Mouse (Mus musculus): Measurements from ENCODE around the gene Dirc2.

Gene Dirc2

GRCm38 (mm10) chr16:35677511-35678113 is 91.5 kb downstream of the Dirc2 start:
- no peak for DNase-seq

- DNase-seq = no peak
Measured at GRCm38 (mm10) chr16:35664847-35665246, 104.3 kb downstream of the Dirc2 start.

GRCm38 (mm10) chr16:35663831-35664414 is 105.2 kb downstream of the Dirc2 start:
- DNase-seq = no peak

GRCm38 (mm10) chr16:35660222-35660621 is 108.9 kb downstream of the Dirc2 start:
- no peak for DNase-seq

GRCm38 (mm10) chr16:35653951-35654350 is 115.2 kb downstream of the Dirc2 start:
- no peak for DNase-seq

- DNase-seq = peak; percentile 61
Measured at GRCm38 (mm10) chr16:35652706-35653105, 116.5 kb downstream of the Dirc2 start.

GRCm38 (mm10) chr16:35652206-35652605 is 117.0 kb downstream of the Dirc2 start:
- peak; percentile 79 for DNase-seq

- DNase-seq = no peak
Measured at GRCm38 (mm10) chr16:35648862-35649261, 120.3 kb downstream of the Dirc2 start.

Measured in cerebellum, adult 8-10 months (tissue).